16 mouse cellular contexts compared by ENCODE assay signal in the genomic region with DNA sequence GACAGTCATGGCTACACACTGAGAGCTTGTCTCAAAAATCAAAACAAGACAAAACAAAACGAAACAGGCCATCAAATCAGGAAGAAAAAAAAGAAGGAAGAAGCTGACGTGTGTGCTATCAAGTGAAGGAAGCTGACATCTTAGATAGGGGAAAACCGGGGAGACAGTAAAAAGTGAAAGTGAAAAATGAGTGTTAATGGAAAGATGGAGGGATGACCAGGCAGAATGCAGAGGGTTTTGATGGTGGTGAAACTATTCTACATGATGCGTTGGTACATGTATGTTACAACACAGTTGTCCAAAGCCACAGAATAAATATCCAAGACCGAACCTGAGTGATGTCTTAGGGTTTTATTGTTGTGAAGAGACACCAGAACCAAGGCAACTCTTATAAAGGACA.
"Had no signal": no experiment of that assay in that cellular context is flagged by ENCODE, and none has a peak within 500 bp of the region (broad histone marks: within the 10 kb centered on the region; RNA-seq: fewer than 3 reads in every experiment).

No protein-coding gene starts in this region.

- H3K4me3 ChIP-seq: limb, embryonic 12.5 days; limb, embryonic 15.5 days; liver, embryonic 12.5 days; liver, embryonic 15.5 days; midbrain, embryonic 12.5 days; stomach, embryonic 15.5 days had no signal

- H3K36me3 ChIP-seq: limb, embryonic 12.5 days; limb, embryonic 15.5 days; liver, embryonic 12.5 days; liver, embryonic 15.5 days; midbrain, embryonic 12.5 days; stomach, embryonic 15.5 days had no signal

- H3K27ac ChIP-seq: limb, embryonic 12.5 days; limb, embryonic 15.5 days; liver, embryonic 12.5 days; liver, embryonic 15.5 days; midbrain, embryonic 12.5 days; stomach, embryonic 15.5 days had no signal

- H3K9ac ChIP-seq: limb, embryonic 12.5 days; limb, embryonic 15.5 days; liver, embryonic 12.5 days; liver, embryonic 15.5 days; midbrain, embryonic 12.5 days; stomach, embryonic 15.5 days had no signal

- H3K27me3 ChIP-seq: limb, embryonic 12.5 days; limb, embryonic 15.5 days; liver, embryonic 15.5 days; stomach, embryonic 15.5 days had no signal

- H3K9me3 ChIP-seq: limb, embryonic 12.5 days; limb, embryonic 15.5 days; liver, embryonic 12.5 days; liver, embryonic 15.5 days; midbrain, embryonic 12.5 days; stomach, embryonic 15.5 days had no signal

- H3K4me1 ChIP-seq: limb, embryonic 15.5 days; liver, embryonic 12.5 days; midbrain, embryonic 12.5 days; stomach, embryonic 15.5 days had no signal

- ATAC-seq: intestine, embryonic 16.5 days; liver, embryonic 12.5 days; midbrain, embryonic 16.5 days had no signal

- H3K4me2 ChIP-seq: limb, embryonic 12.5 days; limb, embryonic 15.5 days; liver, embryonic 12.5 days; liver, embryonic 15.5 days; midbrain, embryonic 12.5 days; stomach, embryonic 15.5 days had no signal

- DNase-seq: kidney, adult 18-20 months; kidney, adult 9 months; kidney, postnatal 14 days; kidney, postnatal 4 days; left cerebral cortex, postnatal 4 days; lung, adult 2 months; right cerebral cortex, postnatal 25 days; thymus, postnatal 25 days had no signal
